Mouse (Mus musculus) ovary, postnatal 14 days (tissue): ENCODE measurements around the gene Dap.

Source experiments
- DNase-seq: peaks from one replicate; pipeline ENCODE4 v3.0.0; 2022; ENCODE audit warnings: low spot score

Gene Dap

DNA sequence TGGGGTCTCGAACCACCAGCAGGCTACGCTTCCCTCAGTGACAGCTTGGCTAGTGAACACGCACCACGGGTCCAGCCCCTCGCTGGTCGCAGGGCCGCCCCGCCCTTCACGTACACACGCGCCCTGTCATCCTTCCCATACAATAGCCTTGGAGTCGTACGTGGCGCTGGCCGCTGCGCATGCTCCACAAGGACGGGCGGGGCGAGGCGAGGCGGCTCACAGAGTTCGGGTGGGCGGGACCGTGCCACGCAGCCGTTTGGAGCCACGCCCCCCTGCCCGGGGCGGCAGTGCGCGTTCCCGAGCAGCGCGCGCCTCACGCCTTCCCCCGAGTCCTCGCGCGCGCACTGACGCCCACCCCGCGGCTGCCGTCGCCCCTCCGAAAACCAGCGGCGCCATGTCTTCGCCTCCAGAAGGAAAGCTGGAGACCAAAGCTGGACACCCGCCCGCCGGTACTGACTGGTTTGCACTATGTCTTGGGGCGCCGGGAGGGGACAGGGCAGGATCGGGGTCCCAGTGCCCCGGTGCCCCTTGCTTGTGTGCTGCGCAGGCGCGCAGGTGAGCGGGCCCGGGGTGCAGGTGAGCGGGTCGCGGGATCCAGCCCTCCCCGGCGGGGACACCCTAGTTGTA, at the start of gene Dap:
TSS of gene Dap (plus strand) at position 180 of the 627 bp plus-strand sequence.
- peak; percentile 95 for DNase-seq

DNA sequence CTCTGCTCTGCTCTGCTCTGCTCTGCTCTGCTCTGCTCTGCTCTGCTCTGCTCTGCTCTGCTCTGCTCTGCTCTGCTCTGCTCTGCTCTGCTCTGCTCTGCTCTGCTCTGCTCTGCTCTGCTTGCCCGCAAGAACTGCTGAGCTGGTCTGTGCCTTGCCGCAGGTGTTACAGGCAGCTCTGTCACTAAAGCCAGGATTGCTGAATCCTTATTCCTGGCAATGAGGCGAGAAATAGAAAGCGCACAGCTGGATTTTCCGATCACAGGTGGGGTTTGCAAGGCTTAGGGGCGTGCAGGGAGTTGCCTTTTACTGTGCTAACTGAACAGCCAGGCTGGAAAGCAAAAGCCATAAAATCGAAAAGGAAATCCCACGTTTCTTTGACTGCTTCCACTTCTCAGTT, 47.5 kb upstream of the Dap start:
- DNase-seq: no peak

DNA sequence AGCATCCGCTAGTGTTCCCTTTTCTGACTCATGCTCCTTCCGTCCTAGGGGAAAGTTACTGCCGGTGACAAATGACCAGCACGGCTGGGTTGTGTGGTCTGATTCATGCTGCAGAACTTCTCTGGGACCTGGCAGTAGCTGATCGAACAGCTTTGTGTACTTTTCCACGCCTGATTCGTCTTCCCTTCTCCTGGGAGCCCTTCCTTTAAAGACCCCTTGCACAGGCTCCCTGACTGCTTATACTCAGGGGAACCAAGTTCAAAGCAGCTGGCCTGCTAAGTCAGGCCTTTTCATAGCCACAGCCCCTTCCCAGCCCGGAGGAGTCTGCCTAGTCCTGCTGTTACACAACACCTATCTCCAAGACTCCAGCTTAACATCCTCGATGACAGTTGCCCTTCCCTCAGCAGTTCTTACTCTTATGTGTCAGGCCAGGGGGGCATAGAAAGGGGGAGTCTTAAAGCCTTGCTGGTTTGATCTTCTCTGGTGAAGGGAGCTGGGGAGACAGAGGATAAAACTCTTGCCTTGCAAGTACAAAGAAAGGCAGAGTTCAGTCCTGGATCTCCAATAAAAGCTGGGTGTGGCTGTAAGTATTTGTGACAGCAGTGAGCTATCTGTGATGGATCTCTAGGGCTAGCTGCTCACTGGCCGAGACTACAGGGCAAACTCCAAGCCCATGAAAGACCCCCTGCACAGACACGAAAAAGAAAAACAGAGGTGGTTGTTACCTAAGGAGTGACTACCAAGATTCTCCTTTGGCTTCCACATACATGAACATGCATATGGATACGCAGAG, 39.3 kb upstream of the Dap start:
- DNase-seq: no peak

DNA sequence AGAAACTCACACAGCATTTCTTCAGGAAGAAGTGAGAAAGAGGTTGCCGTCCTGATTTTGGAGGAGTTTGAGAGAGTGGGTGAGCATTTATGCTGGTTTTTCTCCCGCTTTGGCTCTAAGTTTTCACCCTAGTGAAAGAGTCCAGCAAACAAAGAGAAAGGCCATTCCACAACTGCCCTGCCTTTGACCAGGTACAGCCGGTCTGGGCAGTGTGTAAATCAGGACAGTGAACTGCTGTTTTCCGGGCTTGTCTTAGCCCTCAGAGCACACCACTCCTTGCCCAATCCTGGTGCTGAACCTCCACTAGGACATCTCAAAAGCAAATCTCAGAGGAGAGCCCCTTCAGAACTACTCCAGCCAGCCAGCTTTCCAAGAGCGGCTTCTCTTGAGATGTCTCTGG, 38.6 kb upstream of the Dap start:
- DNase-seq: no peak

DNA sequence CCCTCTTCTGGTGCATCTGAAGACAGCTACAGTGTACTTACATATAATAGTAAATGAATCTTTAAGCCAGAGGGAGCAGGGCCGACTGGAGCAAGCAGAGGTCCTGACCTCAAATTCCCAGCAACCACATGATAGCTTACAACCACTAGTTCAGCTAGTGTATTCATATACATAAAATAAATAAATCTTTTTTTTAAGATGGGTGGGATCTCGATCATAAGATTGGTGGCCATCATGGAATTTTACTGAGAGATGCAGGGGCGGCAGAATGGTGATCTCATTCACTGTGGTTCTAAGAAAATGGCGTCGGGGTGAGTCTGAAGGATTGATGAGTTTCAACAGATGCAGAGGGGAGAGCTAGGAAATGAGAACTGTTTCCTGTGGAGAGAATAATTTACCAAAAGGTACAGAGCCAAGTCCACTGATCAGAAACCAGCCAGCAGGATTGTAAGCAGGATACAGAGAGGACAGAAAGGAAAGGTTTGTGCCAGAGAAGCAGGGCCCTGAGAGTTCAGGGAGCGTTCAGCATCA, 37.7 kb upstream of the Dap start:
- DNase-seq: no peak

DNA sequence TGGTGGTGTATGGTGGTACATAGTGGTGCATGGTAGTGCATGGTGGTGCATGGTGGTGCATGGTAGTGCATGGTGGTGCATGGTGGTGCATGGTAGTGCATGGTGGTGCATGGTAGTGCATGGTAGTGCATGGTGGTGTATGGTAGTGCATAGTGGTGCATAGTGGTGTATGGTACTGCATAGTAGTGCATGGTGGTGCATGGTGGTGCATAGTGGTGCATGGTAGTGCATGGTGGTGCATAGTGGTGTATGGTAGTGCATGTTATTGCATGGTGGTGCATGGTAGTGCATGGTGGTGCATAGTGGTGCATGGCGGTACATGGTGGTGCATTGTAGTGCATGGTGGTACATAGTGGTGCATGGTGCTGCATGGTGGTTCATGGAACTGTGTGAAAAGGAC, 31.6 kb upstream of the Dap start:
- no peak for DNase-seq

DNA sequence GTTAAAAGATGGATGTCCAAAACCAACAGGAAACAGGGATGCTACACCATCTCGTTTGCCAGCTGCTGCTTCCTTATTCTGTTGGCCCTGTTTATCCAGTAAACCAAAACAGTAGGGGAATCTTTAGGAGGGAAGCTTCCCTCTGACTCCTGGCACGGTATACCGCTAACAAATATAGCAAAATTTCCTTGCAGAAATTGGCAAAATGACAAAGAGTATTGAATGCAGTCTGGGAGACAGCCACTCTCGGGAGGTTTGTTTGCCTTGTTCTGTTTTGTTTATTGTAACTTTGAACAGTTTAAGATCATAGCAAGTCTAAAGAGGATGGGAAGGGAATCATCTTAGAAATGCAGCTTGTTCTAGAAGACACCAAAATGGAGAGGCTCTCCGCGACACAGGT, 28.3 kb upstream of the Dap start:
- DNase-seq: no peak

DNA sequence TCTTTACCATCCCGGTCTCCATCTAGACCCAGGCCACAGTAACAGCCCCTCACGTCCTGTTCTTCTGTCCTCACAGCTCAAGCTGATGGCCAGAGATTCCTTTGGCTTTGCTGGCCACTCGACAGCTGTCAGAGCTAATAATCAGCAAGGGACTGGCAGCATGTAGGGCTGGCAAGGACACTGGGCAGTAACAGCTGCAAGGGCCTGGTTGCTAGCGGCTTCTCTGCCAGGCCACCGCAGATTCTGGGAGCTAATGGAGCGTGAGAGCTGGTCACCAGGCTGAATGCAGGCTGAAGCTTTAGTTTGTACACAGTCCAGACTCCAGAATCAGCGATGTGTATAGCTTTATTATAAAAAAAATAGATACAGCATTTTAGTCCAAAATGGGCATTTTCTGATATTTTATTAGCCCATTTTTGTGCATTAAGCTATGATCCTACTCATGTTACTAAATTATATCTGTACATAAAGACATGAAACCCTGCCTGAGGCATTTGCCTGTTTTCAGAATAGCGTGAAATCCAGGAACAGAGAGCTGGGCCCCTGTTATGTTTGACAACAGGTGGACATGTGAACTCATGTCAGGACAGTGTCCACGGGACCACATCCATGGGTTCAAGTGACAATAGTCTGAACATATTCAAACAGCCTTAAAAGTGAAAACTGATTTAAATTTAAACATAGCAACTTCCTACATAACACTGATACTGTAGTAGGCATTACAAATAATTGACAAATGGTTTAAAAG, 16.6 kb upstream of the Dap start:
- DNase-seq: no peak

DNA sequence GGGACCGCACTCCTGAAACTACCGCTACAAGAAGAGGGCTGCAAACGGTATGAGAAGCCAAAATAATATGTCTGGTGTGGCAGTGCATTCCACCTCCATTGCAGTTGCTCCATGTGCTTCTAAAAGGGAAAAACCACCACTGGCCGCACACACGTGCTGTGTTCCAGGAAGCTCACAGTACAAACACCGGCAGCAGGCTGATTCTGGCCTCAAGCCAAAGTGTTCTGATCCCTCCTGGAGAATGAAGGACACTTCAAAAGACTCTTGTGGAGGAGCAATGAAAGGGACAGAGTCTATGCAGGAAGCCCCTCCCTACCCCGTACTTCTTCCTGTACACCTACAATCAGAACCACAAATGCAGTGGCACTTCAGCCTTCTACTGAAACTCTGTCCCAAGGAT, 12.2 kb upstream of the Dap start:
- DNase-seq: no peak

DNA sequence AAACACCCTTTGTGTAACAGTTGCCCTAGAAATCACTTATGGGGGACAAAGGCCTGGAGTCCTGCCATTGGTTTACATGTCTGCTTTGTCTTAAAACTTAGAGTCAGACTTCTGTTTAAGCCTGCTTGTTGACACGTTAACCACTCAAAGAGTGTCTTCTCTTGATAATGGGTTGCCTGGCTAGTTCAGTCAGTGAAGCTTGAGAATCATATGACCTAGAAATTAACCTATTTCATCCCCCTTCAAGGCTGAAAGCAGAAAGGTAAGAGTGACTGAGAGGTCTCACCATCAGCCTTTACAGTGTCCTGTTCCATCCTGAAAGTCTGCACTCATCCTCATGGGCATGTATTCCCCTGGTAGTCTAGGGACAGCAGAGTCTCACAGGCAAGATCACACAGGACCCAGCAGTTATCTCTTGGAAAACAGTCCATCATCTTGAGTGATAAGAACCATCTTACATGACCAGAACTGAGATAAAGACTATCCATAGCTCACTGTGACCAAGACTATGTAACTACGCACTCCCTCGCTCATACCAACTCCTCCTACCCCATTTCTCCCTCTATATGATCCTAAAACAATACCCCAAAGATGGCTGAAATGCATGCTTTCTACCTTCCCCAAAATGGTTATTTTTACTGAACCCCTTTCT, 10.4 kb upstream of the Dap start:
- DNase-seq: no peak

DNA sequence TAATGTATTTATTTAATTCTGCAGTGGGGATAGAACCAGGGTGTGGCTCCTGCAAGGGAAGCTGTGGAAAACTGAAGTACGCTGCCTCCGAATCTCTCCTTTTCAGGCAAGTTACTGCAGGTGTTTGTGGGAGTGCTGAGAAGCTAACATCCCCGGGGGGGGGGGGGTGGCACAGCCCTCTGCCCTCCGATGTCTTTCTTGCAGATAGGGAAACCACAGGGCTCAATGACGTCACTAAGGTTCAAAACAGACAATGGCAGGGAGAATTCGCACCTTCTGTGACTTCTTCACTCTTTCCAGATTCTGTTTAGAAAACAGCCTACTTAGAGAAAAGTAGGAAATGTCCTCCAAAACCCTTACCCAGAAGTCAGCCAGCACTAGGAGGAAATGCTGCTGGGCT, 1.9 kb upstream of the Dap start:
- no peak for DNase-seq

DNA sequence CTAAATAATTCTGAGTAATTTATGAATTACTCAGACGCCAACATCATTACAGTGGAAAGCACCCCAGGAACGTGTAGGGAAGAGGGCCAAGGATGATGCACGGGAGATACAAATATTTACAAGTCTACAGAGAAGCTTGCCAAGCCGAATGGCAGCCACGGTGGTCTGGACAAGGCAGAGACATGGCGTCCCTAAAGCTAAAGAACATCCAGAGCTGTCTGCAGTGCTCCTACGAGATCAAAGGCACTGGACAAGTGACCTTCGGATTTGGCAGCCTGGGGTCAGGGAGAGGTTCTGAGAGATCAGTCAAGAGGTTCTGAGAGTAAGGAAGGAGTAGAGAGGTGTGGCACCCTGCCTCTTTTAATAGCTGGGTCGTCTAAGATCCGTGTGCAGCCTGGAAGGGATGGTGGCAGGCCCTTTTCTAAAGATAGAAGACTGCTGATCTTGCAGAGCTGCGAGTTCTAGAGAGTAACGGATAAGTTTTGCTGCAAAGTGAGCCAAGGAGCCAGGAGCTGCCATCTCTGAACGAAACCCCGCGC, 449 bp upstream of the Dap start:
- no peak for DNase-seq

DNA sequence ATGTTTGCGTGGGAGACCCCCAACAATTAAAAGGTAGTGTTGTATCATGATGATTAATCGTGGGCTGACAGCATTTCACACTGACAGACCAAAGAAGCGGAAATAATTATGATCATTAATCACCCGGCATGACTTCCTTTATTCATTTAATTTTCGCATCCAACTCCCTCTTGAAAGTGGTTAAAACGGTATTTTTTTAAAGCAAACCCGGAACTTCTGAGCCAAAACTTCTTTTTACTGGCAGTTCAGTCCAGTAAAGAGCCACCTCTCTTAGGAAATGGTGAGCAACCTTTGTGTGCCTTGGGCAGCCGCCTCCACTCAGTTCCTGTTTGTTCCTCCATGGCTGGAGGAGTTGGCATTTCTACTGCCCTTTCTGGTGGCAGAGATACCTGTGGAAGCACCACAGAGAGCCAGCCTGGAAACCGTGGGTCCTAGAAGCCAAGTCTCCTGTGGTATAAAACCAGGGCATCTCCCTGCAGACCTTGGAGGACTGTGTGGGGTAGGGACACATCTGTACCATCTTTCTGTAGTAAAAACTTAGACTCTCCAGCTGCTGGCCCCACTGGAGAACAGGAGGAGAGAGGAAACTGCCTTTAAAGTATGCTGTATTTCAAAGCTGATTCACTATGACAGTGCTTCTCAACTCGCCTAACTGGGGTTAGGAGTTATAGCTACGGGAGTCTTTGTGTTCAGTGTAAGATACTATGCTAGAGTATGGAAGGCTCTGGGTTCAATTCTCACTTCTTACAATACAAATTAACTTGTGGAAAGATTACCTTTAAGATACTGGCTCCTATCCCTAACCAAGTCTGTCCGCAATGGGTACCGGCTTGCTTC, 910 bp downstream of the Dap start:
- no peak for DNase-seq

DNA sequence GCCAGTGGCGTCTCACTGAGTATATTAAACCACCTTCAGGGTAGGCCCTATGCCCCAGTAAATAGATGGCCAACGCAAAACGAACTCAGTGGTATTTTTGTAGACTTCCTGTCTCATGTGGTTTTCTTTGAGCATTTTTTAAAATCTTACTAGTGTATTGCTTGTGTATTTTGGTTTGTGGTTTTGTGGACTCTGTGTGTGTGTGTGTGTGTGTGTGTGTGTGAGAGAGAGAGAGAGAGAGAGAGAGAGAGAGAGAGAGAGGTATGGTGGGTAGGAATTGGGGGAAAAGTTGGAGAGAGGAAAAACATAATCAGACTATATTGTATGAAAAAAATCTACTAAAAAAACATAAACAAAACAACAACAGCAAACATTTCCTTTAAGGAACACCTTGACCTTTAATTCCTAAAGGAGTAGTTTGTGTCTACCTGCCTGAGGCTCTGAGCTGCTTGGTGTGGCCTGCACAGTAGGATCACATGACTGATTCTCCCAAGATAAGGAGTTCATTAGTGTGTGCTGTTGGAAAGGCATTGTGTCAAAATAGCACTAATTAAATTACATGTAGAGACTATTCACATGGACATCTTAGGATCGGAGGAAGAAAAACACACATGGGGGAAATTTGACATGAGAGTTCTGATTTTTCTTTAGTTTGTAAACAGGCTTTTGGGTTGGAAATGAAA, 1.7 kb downstream of the Dap start:
- no peak for DNase-seq

DNA sequence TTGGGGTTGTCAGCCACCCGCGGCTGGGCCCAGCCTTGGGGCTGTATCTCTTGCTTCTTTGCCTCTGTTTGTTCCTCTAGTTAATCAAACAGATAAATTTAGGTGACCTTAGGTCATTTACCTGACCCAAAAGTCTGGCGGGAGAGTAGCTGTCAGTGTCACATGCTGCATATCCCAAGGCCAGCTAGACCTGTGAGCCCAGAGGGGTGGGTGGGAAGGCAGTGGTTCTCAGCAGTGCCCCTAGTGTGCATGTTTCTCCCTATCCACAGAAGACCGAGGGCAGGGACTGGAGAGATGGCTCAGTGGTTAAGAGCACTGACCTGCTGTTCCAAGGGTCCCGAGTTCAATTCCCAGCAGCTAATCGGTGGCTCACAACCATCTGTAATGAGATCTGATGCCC, 2.4 kb downstream of the Dap start:
- DNase-seq: no peak

DNA sequence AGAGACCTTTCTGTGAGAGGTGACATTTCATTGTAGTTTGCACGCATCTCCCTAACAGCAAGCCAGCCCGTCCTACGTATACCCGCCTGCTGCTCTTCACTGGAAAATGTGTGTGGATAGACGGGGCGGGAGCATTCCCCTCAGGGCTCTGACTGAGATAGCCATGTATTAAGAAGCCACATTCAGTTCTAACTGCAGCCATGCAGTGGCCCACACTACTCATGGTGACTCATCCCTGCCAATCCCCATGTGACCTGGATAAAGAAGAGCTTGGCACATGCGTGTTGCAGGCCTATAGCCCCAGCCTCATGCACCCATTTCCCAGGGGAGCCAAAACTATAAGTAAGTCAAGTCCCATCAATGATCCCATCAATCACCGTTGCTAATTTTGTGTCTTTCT, 3.7 kb downstream of the Dap start:
- DNase-seq: no peak

DNA sequence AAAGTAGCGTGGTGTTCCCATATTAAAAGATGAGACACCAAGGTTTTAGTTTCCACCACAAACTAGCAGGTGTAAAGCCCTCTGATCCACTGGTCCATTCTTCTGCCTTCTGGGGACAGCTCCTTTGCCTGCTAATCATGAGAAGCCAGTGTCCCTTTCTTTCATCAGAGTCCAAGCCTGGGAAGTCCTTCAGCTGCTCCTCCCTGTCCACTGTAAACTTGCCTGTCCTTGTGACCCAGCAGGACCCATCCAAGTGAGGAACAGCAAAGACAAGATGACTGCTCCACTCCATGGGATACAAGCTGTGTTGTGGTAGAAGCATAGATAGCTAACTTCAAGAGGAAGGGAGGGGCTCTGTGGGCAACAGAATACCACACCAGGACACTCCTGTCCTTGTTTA, 8.9 kb downstream of the Dap start:
- DNase-seq: no peak

DNA sequence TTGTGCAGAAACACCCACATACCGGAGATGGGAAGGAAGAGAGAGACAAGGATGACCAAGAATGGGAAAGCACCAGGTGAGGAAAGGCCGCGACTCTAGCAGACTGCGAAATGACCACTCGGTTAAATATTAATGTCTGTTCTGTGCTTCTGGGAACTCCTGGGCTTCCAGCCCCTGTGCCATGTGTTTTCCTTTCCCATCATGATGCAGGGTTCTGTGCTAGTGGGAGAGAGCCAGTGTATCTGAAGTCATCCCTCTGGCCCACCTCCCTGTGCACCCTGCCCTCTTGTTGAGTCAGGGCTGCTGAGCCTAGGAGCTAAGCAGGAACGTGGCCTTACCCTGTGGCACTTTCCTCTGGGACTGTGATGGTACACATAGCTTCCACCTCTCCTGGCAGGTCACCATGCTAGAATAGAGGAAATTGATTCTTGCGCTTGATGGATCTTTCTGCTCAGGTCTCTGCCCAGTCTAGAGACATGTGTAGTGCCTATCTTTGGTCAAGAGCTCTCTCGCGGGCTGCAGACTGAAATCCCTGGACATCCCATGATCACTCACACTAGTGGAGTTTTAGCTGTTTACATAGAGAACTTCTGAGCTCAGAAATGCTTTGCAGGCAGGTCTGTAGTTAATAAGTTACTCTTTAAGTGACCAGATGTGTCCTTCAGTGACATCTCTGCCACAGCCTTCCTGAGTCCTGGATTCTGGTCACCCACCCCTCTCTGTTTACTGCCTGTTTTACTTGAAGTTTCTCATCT, 11.9 kb downstream of the Dap start:
- DNase-seq: no peak

DNA sequence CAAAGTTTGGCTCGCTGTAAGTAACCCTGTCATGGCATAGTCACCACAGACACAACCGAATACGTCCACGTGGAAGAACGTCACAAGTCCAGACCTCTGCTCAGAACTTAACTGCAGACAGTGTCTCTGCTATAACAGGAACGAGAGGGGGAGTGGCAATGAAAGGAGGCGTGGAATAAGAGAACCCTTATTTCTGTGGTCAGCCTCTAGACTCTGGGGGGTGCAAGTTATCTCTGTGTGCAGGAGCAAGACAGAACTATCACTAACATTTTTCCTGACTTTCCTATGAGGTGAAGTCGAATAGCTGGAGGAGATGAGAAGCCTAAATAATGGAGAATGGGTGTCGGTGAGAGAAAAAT, 12.4 kb downstream of the Dap start:
- no peak for DNase-seq

DNA sequence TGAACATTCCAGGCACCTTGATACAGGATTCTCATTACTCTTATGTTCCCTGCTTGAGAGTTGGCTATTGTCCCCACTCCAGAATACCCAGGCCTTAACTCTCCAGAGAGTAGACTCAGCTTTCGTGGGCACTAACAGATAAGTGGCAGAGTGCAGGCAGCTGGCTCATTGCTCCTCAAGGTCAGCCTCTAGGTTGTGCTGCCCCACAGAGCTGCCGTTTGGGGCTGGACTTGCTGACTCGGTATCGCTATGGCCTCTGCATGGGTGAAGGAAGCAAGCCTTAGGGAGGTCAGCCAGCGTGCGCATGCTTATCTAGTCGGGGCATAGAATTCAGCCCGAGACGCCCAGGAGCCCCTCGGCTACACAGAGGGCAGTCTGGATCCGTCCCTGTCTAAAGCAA, 13.3 kb downstream of the Dap start:
- DNase-seq: no peak
